Mouse (Mus musculus): ENCODE measurements at regions not wholly inside any gene's neighbourhood (a gene's known extent, or its start where the extent isn't known, plus 50 kb on each side); places are given as distances from the start of the nearest gene placed in this dataset.

DNA sequence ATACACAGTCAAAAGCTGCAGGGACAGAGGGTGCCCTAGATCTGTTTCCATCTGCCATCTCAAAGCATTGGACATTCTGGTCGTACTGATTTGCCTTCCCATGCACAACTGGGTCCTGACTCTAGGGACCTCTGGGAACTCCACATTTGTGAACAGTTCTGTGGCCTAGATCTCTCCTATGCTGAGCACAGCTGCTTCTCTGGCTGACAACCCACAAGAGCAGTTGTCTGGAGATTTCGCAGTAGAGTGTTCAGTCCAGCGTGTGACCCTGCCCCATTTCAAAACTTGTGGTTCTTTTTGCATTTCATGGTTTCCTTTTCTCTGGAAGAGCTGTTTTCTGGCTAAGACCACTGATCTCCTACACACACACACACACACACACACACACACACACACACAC, 269.7 kb upstream of the Sulf2 start:
- Histone ChIP-seq H3K4me2 (ENCODE audit: low read depth) (no peak overlapping the region), H3K36me3 (ENCODE audit: control insufficient read depth, insufficient read depth) (no peaks in the 10 kb centered on the region), H3K79me2 (ENCODE audit: control insufficient read depth, insufficient read depth) (no peaks in the 10 kb centered on the region), H3K4me3 (no peak overlapping the region), H3K27me3 (ENCODE audit: control insufficient read depth, insufficient read depth, insufficient read length) (no peaks in the 10 kb centered on the region), H3ac (ENCODE audit: control insufficient read depth, insufficient read length) (no peak overlapping the region)
- TF ChIP-seq USF1 (IDR thresholded peaks at IDR 0.05; ENCODE audit: low read depth) (no peak), MYOD1 (IDR thresholded peaks at IDR 0.05; ENCODE audit: control insufficient read depth in 1 of 3, insufficient read length in 2 of 3, low read depth in 2 of 3) (peak in 2 of 3 experiments; percentile 53 to 83), CEBPB (IDR thresholded peaks at IDR 0.05; ENCODE audit: insufficient read depth, poor library complexity, severe bottlenecking) (no peak), REST (IDR thresholded peaks at IDR 0.05; ENCODE audit: insufficient read depth, insufficient read length) (no peak), MYOG (IDR thresholded peaks at IDR 0.05; ENCODE audit: control insufficient read depth in 1 of 3, insufficient read depth in 1 of 3, insufficient read length in 2 of 3, low read depth in 2 of 3) (peak in 2 of 3 experiments; percentile 50 to 68), TCF3 (IDR thresholded peaks at IDR 0.05; ENCODE audit: insufficient read length, low read depth) (no peak), POLR2A (IDR thresholded peaks at IDR 0.05; ENCODE audit: insufficient read length, low read depth) (no peak)

DNA sequence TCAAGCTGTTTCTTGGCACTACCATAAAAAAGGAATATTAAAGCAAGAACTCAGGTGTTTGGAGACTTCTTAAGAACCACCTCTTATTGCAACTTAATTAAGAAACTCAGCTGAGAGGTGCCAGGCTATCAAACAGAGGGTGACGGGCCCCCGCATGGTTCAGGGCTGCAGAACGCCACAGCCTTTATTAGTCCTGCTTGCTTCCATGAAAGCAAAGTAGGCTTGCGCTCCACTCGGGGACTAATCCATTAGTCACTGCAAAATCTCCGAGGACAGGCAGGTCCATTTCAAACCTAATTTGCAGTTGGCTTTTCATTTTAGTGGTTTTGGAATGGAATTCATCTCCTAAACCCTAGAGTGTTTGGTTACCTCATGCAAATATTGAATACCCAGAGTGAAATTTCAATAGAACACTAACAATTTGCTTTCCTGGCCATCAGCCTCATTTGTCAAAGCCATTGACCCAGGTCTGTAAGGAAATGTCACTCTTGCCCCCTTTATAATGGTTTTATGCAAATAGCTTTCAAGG, 267.7 kb upstream of the Sulf2 start:
- TF ChIP-seq MYOD1 (IDR thresholded peaks at IDR 0.05; ENCODE audit: control insufficient read depth in 1 of 3, insufficient read length in 2 of 3, low read depth in 2 of 3) = no peak
- TF ChIP-seq TCF12 (IDR thresholded peaks at IDR 0.05; ENCODE audit: insufficient read depth, poor library complexity, severe bottlenecking) = no peak
- TF ChIP-seq POLR2A (IDR thresholded peaks at IDR 0.05; ENCODE audit: insufficient read length, low read depth) = no peak
- no peak for TF ChIP-seq REST (IDR thresholded peaks at IDR 0.05; ENCODE audit: insufficient read depth, insufficient read length)
- TF ChIP-seq MYOG (IDR thresholded peaks at IDR 0.05; ENCODE audit: control insufficient read depth in 1 of 3, insufficient read depth in 1 of 3, insufficient read length in 2 of 3, low read depth in 2 of 3) = no peak
- no peak for TF ChIP-seq MAX (IDR thresholded peaks at IDR 0.05; ENCODE audit: low read depth)
- no peak for TF ChIP-seq E2F4 (IDR thresholded peaks at IDR 0.05; ENCODE audit: insufficient read depth)
- no peak for TF ChIP-seq CEBPB (IDR thresholded peaks at IDR 0.05; ENCODE audit: insufficient read depth, poor library complexity, severe bottlenecking)
- H3K79me2 ChIP-seq (ENCODE audit: control insufficient read depth, insufficient read depth) = no peaks in the 10 kb centered on the region
- H3K27me3 ChIP-seq (ENCODE audit: control insufficient read depth, insufficient read depth, insufficient read length) = no peaks in the 10 kb centered on the region
- H3K4me2 ChIP-seq (ENCODE audit: low read depth) = no peak overlapping the region
- no peak overlapping the region for H3K4me3 ChIP-seq
- H3ac ChIP-seq (ENCODE audit: control insufficient read depth, insufficient read length) = no peak overlapping the region
- no peaks in the 10 kb centered on the region for H3K36me3 ChIP-seq (ENCODE audit: control insufficient read depth, insufficient read depth)

DNA sequence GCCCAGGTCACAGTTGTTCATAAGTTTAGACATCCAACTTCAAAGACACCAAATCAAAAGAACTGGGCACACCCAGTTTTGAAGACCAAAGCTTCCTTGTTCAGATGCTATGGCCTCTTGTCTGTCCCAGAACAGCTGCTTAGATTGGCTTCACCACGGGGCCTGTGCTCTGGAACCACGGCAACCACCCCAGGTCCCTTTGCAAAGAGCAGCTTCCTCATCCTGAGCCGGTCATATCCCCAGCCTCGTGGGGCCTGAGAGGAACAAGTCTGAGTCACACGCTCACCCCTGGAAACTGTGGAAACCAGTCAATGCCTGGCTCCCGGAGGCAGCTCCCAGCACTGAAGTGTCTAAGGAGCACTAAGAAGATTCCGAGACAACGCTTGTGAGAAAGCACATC, 264.8 kb upstream of the Sulf2 start:
- no peaks in the 10 kb centered on the region for H3K27me3 ChIP-seq (ENCODE audit: control insufficient read depth, insufficient read depth, insufficient read length)
- H3K4me3 ChIP-seq = no peak overlapping the region
- TF ChIP-seq CEBPB (IDR thresholded peaks at IDR 0.05; ENCODE audit: insufficient read depth, poor library complexity, severe bottlenecking) (no peak), E2F4 (IDR thresholded peaks at IDR 0.05; ENCODE audit: insufficient read depth) (no peak), POLR2A (IDR thresholded peaks at IDR 0.05; ENCODE audit: insufficient read length, low read depth) (no peak), MYOG (IDR thresholded peaks at IDR 0.05; ENCODE audit: control insufficient read depth in 1 of 3, insufficient read depth in 1 of 3, insufficient read length in 2 of 3, low read depth in 2 of 3) (peak in 2 of 3 experiments; percentile 39 to 45), TCF12 (IDR thresholded peaks at IDR 0.05; ENCODE audit: insufficient read depth, poor library complexity, severe bottlenecking) (peak; percentile 31), MAX (IDR thresholded peaks at IDR 0.05; ENCODE audit: low read depth) (no peak), USF1 (IDR thresholded peaks at IDR 0.05; ENCODE audit: low read depth) (no peak), SRF (IDR thresholded peaks at IDR 0.05; ENCODE audit: control insufficient read depth, insufficient read length, low read depth) (no peak), MYOD1 (IDR thresholded peaks at IDR 0.05; ENCODE audit: control insufficient read depth in 1 of 3, insufficient read length in 2 of 3, low read depth in 2 of 3) (peak in 2 of 3 experiments; percentile 32 to 48)
- no peaks in the 10 kb centered on the region for H3K36me3 ChIP-seq (ENCODE audit: control insufficient read depth, insufficient read depth)
- no peak overlapping the region for H3K4me2 ChIP-seq (ENCODE audit: low read depth)
- H3K79me2 ChIP-seq (ENCODE audit: control insufficient read depth, insufficient read depth) = no peaks in the 10 kb centered on the region
- H3ac ChIP-seq (ENCODE audit: control insufficient read depth, insufficient read length) = no peak overlapping the region

DNA sequence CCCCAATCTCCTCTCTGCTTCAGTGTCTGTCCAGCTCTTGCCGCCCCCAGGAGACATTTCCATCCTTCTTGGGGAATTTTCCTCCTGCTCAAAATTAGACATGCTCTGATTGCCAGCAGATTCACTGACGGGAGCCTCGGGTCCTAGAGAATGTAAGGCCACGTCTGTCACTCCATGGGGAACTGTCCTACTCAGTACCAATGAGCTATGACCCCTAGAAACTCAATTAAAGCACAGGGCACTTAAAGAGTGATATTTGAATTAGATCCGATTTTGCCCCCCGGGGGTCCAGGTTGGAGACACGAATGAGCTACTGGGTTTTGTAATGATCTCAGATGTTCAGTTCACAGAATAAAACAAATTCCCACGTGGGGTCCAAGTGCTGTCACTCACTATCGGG, 263.8 kb upstream of the Sulf2 start:
- Histone ChIP-seq H3K79me2 (ENCODE audit: control insufficient read depth, insufficient read depth) (no peaks in the 10 kb centered on the region), H3K4me2 (ENCODE audit: low read depth) (no peak overlapping the region), H3K27me3 (ENCODE audit: control insufficient read depth, insufficient read depth, insufficient read length) (no peaks in the 10 kb centered on the region), H3ac (ENCODE audit: control insufficient read depth, insufficient read length) (no peak overlapping the region), H3K4me3 (no peak overlapping the region), H3K36me3 (ENCODE audit: control insufficient read depth, insufficient read depth) (no peaks in the 10 kb centered on the region)
- TF ChIP-seq TCF12 (IDR thresholded peaks at IDR 0.05; ENCODE audit: insufficient read depth, poor library complexity, severe bottlenecking) (no peak), MYOD1 (IDR thresholded peaks at IDR 0.05; ENCODE audit: control insufficient read depth in 1 of 3, insufficient read length in 2 of 3, low read depth in 2 of 3) (no peak), USF1 (IDR thresholded peaks at IDR 0.05; ENCODE audit: low read depth) (no peak), POLR2A (IDR thresholded peaks at IDR 0.05; ENCODE audit: insufficient read length, low read depth) (no peak), TCF3 (IDR thresholded peaks at IDR 0.05; ENCODE audit: insufficient read length, low read depth) (no peak), MYOG (IDR thresholded peaks at IDR 0.05; ENCODE audit: control insufficient read depth in 1 of 3, insufficient read depth in 1 of 3, insufficient read length in 2 of 3, low read depth in 2 of 3) (no peak), POLR2AphosphoS2 (IDR thresholded peaks at IDR 0.05; ENCODE audit: insufficient read length, low read depth) (no peak), REST (IDR thresholded peaks at IDR 0.05; ENCODE audit: insufficient read depth, insufficient read length) (no peak), MAX (IDR thresholded peaks at IDR 0.05; ENCODE audit: low read depth) (no peak), E2F4 (IDR thresholded peaks at IDR 0.05; ENCODE audit: insufficient read depth) (no peak), SRF (IDR thresholded peaks at IDR 0.05; ENCODE audit: control insufficient read depth, insufficient read length, low read depth) (no peak), CEBPB (IDR thresholded peaks at IDR 0.05; ENCODE audit: insufficient read depth, poor library complexity, severe bottlenecking) (no peak)

DNA sequence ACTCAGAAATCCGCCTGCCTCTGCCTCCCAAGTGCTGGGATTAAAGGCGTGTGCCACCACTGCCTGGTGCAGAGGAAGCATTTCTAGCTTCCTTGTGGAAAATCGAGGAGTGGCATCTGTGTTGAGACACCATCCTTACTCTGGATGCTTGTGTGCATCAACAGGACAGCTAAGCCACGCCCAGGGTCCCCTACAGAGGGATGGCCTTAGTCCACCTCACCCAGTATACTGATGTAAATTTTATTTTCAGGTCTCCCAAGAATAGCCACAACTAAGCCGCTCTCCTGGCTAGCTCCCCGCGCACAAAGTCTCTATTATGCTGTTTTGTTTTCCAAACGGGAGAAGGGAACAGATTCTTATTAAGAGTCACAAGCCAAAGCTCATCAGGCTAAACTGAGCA, 262.8 kb upstream of the Sulf2 start:
- TF ChIP-seq SRF (IDR thresholded peaks at IDR 0.05; ENCODE audit: control insufficient read depth, insufficient read length, low read depth) = no peak
- no peak for TF ChIP-seq MAX (IDR thresholded peaks at IDR 0.05; ENCODE audit: low read depth)
- no peak for TF ChIP-seq MYOD1 (IDR thresholded peaks at IDR 0.05; ENCODE audit: control insufficient read depth in 1 of 3, insufficient read length in 2 of 3, low read depth in 2 of 3)
- no peak for TF ChIP-seq REST (IDR thresholded peaks at IDR 0.05; ENCODE audit: insufficient read depth, insufficient read length)
- no peak for TF ChIP-seq POLR2AphosphoS2 (IDR thresholded peaks at IDR 0.05; ENCODE audit: insufficient read length, low read depth)
- no peak for TF ChIP-seq MYOG (IDR thresholded peaks at IDR 0.05; ENCODE audit: control insufficient read depth in 1 of 3, insufficient read depth in 1 of 3, insufficient read length in 2 of 3, low read depth in 2 of 3)
- TF ChIP-seq E2F4 (IDR thresholded peaks at IDR 0.05; ENCODE audit: insufficient read depth) = no peak
- TF ChIP-seq POLR2A (IDR thresholded peaks at IDR 0.05; ENCODE audit: insufficient read length, low read depth) = no peak
- TF ChIP-seq USF1 (IDR thresholded peaks at IDR 0.05; ENCODE audit: low read depth) = no peak
- TF ChIP-seq TCF3 (IDR thresholded peaks at IDR 0.05; ENCODE audit: insufficient read length, low read depth) = no peak
- no peak for TF ChIP-seq TCF12 (IDR thresholded peaks at IDR 0.05; ENCODE audit: insufficient read depth, poor library complexity, severe bottlenecking)
- no peak for TF ChIP-seq CEBPB (IDR thresholded peaks at IDR 0.05; ENCODE audit: insufficient read depth, poor library complexity, severe bottlenecking)
- Histone ChIP-seq H3K4me3 (no peak overlapping the region), H3K4me2 (ENCODE audit: low read depth) (no peak overlapping the region), H3K36me3 (ENCODE audit: control insufficient read depth, insufficient read depth) (no peaks in the 10 kb centered on the region), H3K79me2 (ENCODE audit: control insufficient read depth, insufficient read depth) (no peaks in the 10 kb centered on the region), H3K27me3 (ENCODE audit: control insufficient read depth, insufficient read depth, insufficient read length) (no peaks in the 10 kb centered on the region), H3ac (ENCODE audit: control insufficient read depth, insufficient read length) (no peak overlapping the region)
